Mouse (Mus musculus) lung, adult 2 months (tissue): ENCODE measurements at regions not wholly inside any gene's neighbourhood (a gene's known extent, or its start where the extent isn't known, plus 50 kb on each side); places are given as distances from the start of the nearest gene placed in this dataset.

Experiments used
- CTCF ChIP-seq: fragments of 200-500 bp; IDR thresholded peaks from 2 replicates; pipeline ENCODE4 v1.5.1; 2011; ENCODE audit warnings: mild to moderate bottlenecking, low read length, control low read depth; ENCODE audit not compliant: insufficient read depth
- POLR2A ChIP-seq: fragments of 200-500 bp; IDR thresholded peaks from 2 replicates; pipeline ENCODE4 v1.6.1; 2011; ENCODE audit warnings: low read depth, mild to moderate bottlenecking, control low read depth, low read length, borderline replicate concordance; ENCODE audit errors: extremely low read depth

GRCm38 (mm10) chr13:107668509-107668908, 375.7 kb upstream of the Smim15 start:
- TF ChIP-seq POLR2A = no peak
- no peak for TF ChIP-seq CTCF
